Mouse (Mus musculus) C2C12 (cell line): Measurements from ENCODE around the gene Ets1.

Experiments used
- CTCF ChIP-seq: IDR thresholded peaks from one replicate; pipeline ENCODE4 v1.5.1; 2011; ENCODE audit not compliant: control insufficient read depth, insufficient read depth, insufficient read length
- USF1 ChIP-seq: IDR thresholded peaks from one replicate; pipeline ENCODE4 v1.6.1; 2011; ENCODE audit warnings: low read depth, mild to moderate bottlenecking, control low read depth, moderate library complexity

DNA sequence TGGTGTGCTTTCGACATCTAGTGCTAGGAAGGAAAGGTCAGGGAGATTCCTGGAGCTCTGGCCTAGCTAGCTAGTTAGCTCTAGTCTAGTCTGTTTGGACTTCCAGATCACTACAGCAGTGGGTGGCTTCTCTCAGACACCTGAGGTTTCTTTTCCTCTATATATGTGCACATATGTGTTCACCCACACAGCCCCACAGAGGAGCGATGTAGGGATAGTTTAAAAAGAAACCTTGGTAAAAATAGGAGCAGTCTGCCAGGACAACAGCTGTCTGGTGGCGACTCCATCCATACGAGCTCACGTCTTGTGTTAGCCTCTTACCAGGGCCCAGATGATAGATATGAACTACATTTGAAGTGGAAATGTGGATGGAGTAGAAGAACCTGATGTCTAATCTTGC lies 112.5 kb downstream of the Ets1 start:
- TF ChIP-seq CTCF: no peak
- TF ChIP-seq USF1: no peak
